Mouse (Mus musculus): ENCODE measurements at regions not wholly inside any gene's neighbourhood (a gene's known extent, or its start where the extent isn't known, plus 50 kb on each side); places are given as distances from the start of the nearest gene placed in this dataset. TPM values are rescaled to one million over a fixed set of nuclear protein-coding genes. Genes with fewer than 3 reads are reported as not detected.
A peak's percentile ranks its signal among the peaks of the same experiment; 100 is the strongest.

- DNase-seq (ENCODE audit: low spot score in 2 of 2) = no peak
Observed at GRCm38 (mm10) chr1:30362072-30362769, 511.5 kb downstream of the Phf3 start.

GRCm38 (mm10) chr1:30320657-30321262, 553.0 kb downstream of the Phf3 start:
- no peak for DNase-seq (ENCODE audit: low spot score in 2 of 2)

- DNase-seq (ENCODE audit: low spot score in 2 of 2) = no peak
Observed at GRCm38 (mm10) chr1:30318195-30318594, 555.5 kb downstream of the Phf3 start.

GRCm38 (mm10) chr1:30289073-30289472, 584.6 kb downstream of the Phf3 start:
- DNase-seq (ENCODE audit: low spot score in 2 of 2) = no peak

GRCm38 (mm10) chr1:30262418-30262817, 611.3 kb downstream of the Phf3 start:
- no peak for DNase-seq (ENCODE audit: low spot score in 2 of 2)

GRCm38 (mm10) chr1:30259547-30259946, 614.2 kb downstream of the Phf3 start:
- no peak for DNase-seq (ENCODE audit: low spot score in 2 of 2)

GRCm38 (mm10) chr1:30216764-30217348, 656.9 kb downstream of the Phf3 start:
- DNase-seq (ENCODE audit: low spot score in 2 of 2) = no peak

- DNase-seq (ENCODE audit: low spot score in 2 of 2) = no peak
Observed at GRCm38 (mm10) chr1:30204608-30205262, 669.0 kb downstream of the Phf3 start.

- no peak for DNase-seq (ENCODE audit: low spot score in 2 of 2)
Observed at GRCm38 (mm10) chr1:30176225-30176624, 697.5 kb downstream of the Phf3 start.

- DNase-seq (ENCODE audit: low spot score in 2 of 2) = peak in 1 of 2 experiments; percentile 9
Observed at GRCm38 (mm10) chr1:30144997-30145396, 728.7 kb downstream of the Phf3 start.

GRCm38 (mm10) chr1:30114186-30114585, 759.5 kb downstream of the Phf3 start:
- no peak for DNase-seq (ENCODE audit: low spot score in 2 of 2)

Small RNAs in the stretch of these regions (microRNA-seq; reads per million reads assigned to microRNA genes)
- not detected for gene Gm27430
